Mouse (Mus musculus) midbrain, embryonic 14.5 days (tissue): ENCODE measurements around the gene Slc25a54. TPM values are rescaled to one million over a fixed set of nuclear protein-coding genes. Genes with fewer than 3 reads are reported as not detected.

Source experiments
- ATAC-seq: fragments of 200-750 bp; cut with Nextera tagmentation; 2 replicates; pipeline ENCODE4 v1.8.0; 2017; ENCODE audit warnings: moderate number of reproducible peaks, moderate library complexity; ENCODE audit not compliant: low FRiP score, low TSS enrichment
- DNase-seq: peaks from one replicate; pipeline ENCODE4 v3.0.0-alpha.2; 2015
- H3K27ac ChIP-seq: fragments of 300-500 bp; sonication (generic); replicated peaks from 2 replicates; pipeline ENCODE4 v1.5.1; 2014; ENCODE audit warnings: mild to moderate bottlenecking, low read depth, low read length, moderate library complexity
- H3K27me3 ChIP-seq: fragments of 300-500 bp; sonication (generic); 2 replicates; pipeline ENCODE4 v1.6.1; 2014; ENCODE audit warnings: low read length, control low read depth, mixed read lengths; ENCODE audit not compliant: control insufficient read depth, insufficient read depth
- H3K36me3 ChIP-seq: fragments of 300-500 bp; sonication (generic); 2 replicates; pipeline ENCODE4 v1.6.1; 2014; ENCODE audit warnings: low read length, control low read depth; ENCODE audit not compliant: control insufficient read depth, insufficient read depth
- H3K4me1 ChIP-seq: fragments of 300-500 bp; sonication (generic); 2 replicates; pipeline ENCODE4 v1.6.1; 2014; ENCODE audit warnings: mild to moderate bottlenecking, antibody characterized with exemption, low read length, control low read depth; ENCODE audit not compliant: control insufficient read depth, insufficient read depth
- H3K4me2 ChIP-seq: fragments of 300-500 bp; sonication (generic); 2 replicates; pipeline ENCODE4 v1.6.1; 2014; ENCODE audit warnings: mild to moderate bottlenecking, low read length, moderate library complexity
- H3K4me3 ChIP-seq: fragments of 300-500 bp; sonication (generic); replicated peaks from 2 replicates; pipeline ENCODE4 v1.5.1; 2014; ENCODE audit warnings: low read depth, low read length
- H3K9ac ChIP-seq: fragments of 300-500 bp; sonication (generic); replicated peaks from 2 replicates; pipeline ENCODE4 v1.6.1; 2014; ENCODE audit warnings: mild to moderate bottlenecking, low read length, moderate library complexity
- H3K9me3 ChIP-seq: fragments of 300-500 bp; sonication (generic); 2 replicates; pipeline ENCODE4 v1.6.1; 2016; ENCODE audit warnings: low read length, control low read depth, mixed read lengths; ENCODE audit not compliant: control insufficient read depth
- WGBS: fragments of 180-500 bp; shearing (Covaris S2); extraction: QIAGEN DNeasy Blood & Tissue Kit; methylation state at CpG from one replicate; pipeline ENCODE4 v1.1.7; 2014; 5-methylcytosine and 5-hydroxymethylcytosine counted together
- polyA plus RNA-seq: library from polyadenylated mRNA; unstranded; fragments of >200 nt; fragmentation: Nextera tagmentation; extraction: Ambion mirVana; gene quantifications from 2 replicates; pipeline ENCODE4 v1.2.1, GENCODE M21; 2014

The Slc25a54 gene
- polyA plus RNA-seq, 1 experiment from 2014 or later = not detected

- 96% methylated on average over 15 of the region's 15 CpGs for WGBS
- Histone ChIP-seq H3K27me3 (no peaks in the 10 kb centered on the region), H3K4me1 (no peaks in the 10 kb centered on the region), H3K9me3 (peaks cover 7% of the 10 kb centered on the region; the same call in 1 of the 2 replicates), H3K27ac (no peak overlapping the region), H3K4me2 (no peak overlapping the region), H3K9ac (no peak overlapping the region), H3K4me3 (no peak overlapping the region), H3K36me3 (peaks cover 4% of the 10 kb centered on the region; the same call in 1 of the 2 replicates)
- no peak for DNase-seq
- ATAC-seq = no peak
These were observed 53.8 kb downstream of the Slc25a54 start for GRCm38 (mm10) chr3:109134036-109134435.

GRCm38 (mm10) chr3:109135352-109135751, 55.1 kb downstream of the Slc25a54 start:
- Histone ChIP-seq H3K9ac (no peak overlapping the region), H3K9me3 (peaks cover 7% of the 10 kb centered on the region; the same call in 1 of the 2 replicates), H3K27ac (no peak overlapping the region), H3K4me1 (no peaks in the 10 kb centered on the region), H3K4me3 (no peak overlapping the region), H3K36me3 (peaks cover 4% of the 10 kb centered on the region; the same call in 1 of the 2 replicates), H3K27me3 (no peaks in the 10 kb centered on the region), H3K4me2 (no peak overlapping the region)
- no peak for DNase-seq
- WGBS = 93% methylated on average over 1 of the region's 1 CpGs
- ATAC-seq = no peak

GRCm38 (mm10) chr3:109152561-109152960, 72.3 kb downstream of the Slc25a54 start:
- Histone ChIP-seq H3K36me3 (no peaks in the 10 kb centered on the region), H3K4me1 (no peaks in the 10 kb centered on the region), H3K9me3 (no peaks in the 10 kb centered on the region), H3K9ac (no peak overlapping the region), H3K27ac (no peak overlapping the region), H3K4me3 (no peak overlapping the region), H3K27me3 (no peaks in the 10 kb centered on the region), H3K4me2 (no peak overlapping the region)
- DNase-seq (no peak), ATAC-seq (no peak)
- WGBS = 72% methylated on average over 4 of the region's 4 CpGs

- Histone ChIP-seq H3K4me3 (no peak overlapping the region), H3K27me3 (no peaks in the 10 kb centered on the region), H3K4me1 (no peaks in the 10 kb centered on the region), H3K9ac (no peak overlapping the region), H3K4me2 (no peak overlapping the region), H3K9me3 (no peaks in the 10 kb centered on the region), H3K27ac (no peak overlapping the region), H3K36me3 (no peaks in the 10 kb centered on the region)
- 89% methylated on average over 6 of the region's 6 CpGs for WGBS
- no peak for DNase-seq
- ATAC-seq = no peak
These were observed 73.1 kb downstream of the Slc25a54 start for GRCm38 (mm10) chr3:109153410-109153809.

- H3K36me3 ChIP-seq = 0 out of 2 replicates have a peak, but pooled peaks cover 7% of the 10 kb centered on the region
- H3K9ac ChIP-seq = no peak overlapping the region
- no peaks in the 10 kb centered on the region for H3K9me3 ChIP-seq
- H3K4me1 ChIP-seq = no peaks in the 10 kb centered on the region
- no peak for DNase-seq
- no peak overlapping the region for H3K27ac ChIP-seq
- H3K27me3 ChIP-seq = no peaks in the 10 kb centered on the region
- WGBS = 94% methylated on average over 4 of the region's 4 CpGs
- no peak for ATAC-seq
- H3K4me3 ChIP-seq = no peak overlapping the region
- no peak overlapping the region for H3K4me2 ChIP-seq
These were observed 75.8 kb downstream of the Slc25a54 start for GRCm38 (mm10) chr3:109155926-109156669.

GRCm38 (mm10) chr3:109157481-109157880, 77.2 kb downstream of the Slc25a54 start:
- Histone ChIP-seq H3K36me3 (0 out of 2 replicates have a peak, but pooled peaks cover 7% of the 10 kb centered on the region), H3K4me2 (no peak overlapping the region), H3K27me3 (no peaks in the 10 kb centered on the region), H3K4me3 (no peak overlapping the region), H3K27ac (no peak overlapping the region), H3K9me3 (no peaks in the 10 kb centered on the region), H3K9ac (no peak overlapping the region), H3K4me1 (no peaks in the 10 kb centered on the region)
- WGBS = 88% methylated on average over 3 of the region's 3 CpGs
- no peak for ATAC-seq
- DNase-seq = no peak

GRCm38 (mm10) chr3:109164088-109164487, 83.8 kb downstream of the Slc25a54 start:
- no peak overlapping the region for H3K4me2 ChIP-seq
- H3K4me1 ChIP-seq = no peaks in the 10 kb centered on the region
- no peaks in the 10 kb centered on the region for H3K27me3 ChIP-seq
- ATAC-seq (no peak), DNase-seq (no peak)
- no peak overlapping the region for H3K9ac ChIP-seq
- peaks cover 11% of the 10 kb centered on the region for H3K36me3 ChIP-seq
- H3K27ac ChIP-seq = no peak overlapping the region
- H3K4me3 ChIP-seq = no peak overlapping the region
- 95% methylated on average over 2 of the region's 2 CpGs for WGBS
- H3K9me3 ChIP-seq = no peaks in the 10 kb centered on the region

GRCm38 (mm10) chr3:109164644-109165043, 84.4 kb downstream of the Slc25a54 start:
- H3K4me1 ChIP-seq = no peaks in the 10 kb centered on the region
- DNase-seq = no peak
- 90% methylated on average over 1 of the region's 1 CpGs for WGBS

GRCm38 (mm10) chr3:109165214-109165829, 85.1 kb downstream of the Slc25a54 start:
- peaks cover 4% of the 10 kb centered on the region for H3K36me3 ChIP-seq

More at GRCm38 (mm10) chr3:109164644-109165043, 84.4 kb downstream of the Slc25a54 start:
- H3K27me3 ChIP-seq = no peaks in the 10 kb centered on the region
- no peak overlapping the region for H3K4me3 ChIP-seq
- no peak overlapping the region for H3K27ac ChIP-seq
- no peak for ATAC-seq
- peaks cover 8% of the 10 kb centered on the region for H3K36me3 ChIP-seq
- no peaks in the 10 kb centered on the region for H3K9me3 ChIP-seq
- no peak overlapping the region for H3K4me2 ChIP-seq
- no peak overlapping the region for H3K9ac ChIP-seq

More at GRCm38 (mm10) chr3:109165214-109165829, 85.1 kb downstream of the Slc25a54 start:
- H3K27me3 ChIP-seq = no peaks in the 10 kb centered on the region
- 92% methylated on average over 8 of the region's 8 CpGs for WGBS
- DNase-seq (no peak), ATAC-seq (no peak)
- H3K4me3 ChIP-seq = no peak overlapping the region
- H3K27ac ChIP-seq = no peak overlapping the region
- H3K4me2 ChIP-seq = no peak overlapping the region
- H3K9me3 ChIP-seq = no peaks in the 10 kb centered on the region
- H3K9ac ChIP-seq = no peak overlapping the region
- H3K4me1 ChIP-seq = no peaks in the 10 kb centered on the region
